Mouse (Mus musculus) c-Kit-positive CD71-negative TER-119-negative erythroid progenitor cells, embryonic 14.5 days (primary cell): Measurements from ENCODE around the gene Lrrc10b.
A peak's percentile ranks its signal among the peaks of the same experiment; 100 is the strongest.

Experiments used
- DNase-seq: peaks from one replicate; pipeline ENCODE4 v3.0.0-alpha.2; 2013; ENCODE audit warnings: low read depth

Gene Lrrc10b

DNA sequence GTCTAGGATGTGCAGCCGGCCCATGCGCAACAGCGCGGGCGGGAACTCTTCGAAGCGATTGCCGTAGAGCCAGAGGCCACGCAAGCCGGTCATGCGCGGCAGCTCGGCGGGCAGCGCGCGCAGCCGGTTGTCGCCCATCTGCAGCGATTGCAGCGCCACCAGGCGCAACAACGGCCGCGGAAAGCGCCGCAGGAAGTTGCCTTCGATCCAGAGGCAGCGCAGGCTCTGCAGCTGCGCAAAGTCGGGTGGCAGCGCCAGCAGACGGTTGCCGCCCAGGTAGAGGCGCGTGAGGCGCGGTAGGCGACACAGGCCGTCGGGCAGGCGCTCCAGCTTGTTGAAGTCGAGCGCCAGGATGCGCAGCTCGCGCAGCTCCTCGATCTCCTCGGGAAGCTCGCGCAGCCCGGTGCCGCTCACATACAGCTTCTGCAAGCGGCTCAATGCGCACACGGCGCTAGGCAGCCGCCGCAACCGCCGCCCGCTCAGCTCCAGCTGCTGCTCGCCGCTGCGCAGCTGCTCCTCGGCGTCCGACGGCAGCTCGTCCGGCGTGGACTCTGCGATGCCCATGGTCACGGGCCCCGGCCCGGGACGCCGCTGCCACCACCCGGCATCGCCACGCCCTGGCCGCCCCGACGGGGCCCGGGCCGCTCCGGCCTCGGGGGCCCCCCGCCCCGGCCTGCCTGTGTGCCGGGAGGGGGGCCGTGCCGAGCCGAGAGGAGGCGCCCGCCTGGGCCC lies at the start of gene Lrrc10b:
Lrrc10b (minus strand) TSS at position 722 of the 732 bp plus-strand sequence.
- no peak for DNase-seq

GRCm38 (mm10) chr19:10502571-10502970 lies 45.3 kb upstream of the Lrrc10b start:
- no peak for DNase-seq

DNA sequence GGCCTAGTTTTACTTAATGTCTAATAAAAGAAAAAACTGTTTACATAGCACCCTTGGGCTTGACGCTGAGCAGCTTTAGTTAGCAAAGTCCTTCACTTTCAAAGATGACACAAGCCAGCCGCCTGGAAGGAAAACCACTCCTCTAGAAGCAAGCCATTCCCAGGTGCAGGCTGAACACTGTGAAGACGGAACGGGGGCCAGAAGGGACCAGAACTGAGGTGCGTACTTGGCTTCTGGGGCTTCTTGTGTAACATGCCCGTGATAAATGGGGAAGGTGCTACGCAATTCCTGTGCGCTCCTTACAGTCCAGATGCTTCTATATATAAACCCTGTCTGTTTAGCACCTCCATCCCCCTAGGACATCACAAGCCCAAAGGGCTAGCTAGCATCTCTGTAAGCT lies 43.3 kb upstream of the Lrrc10b start:
- DNase-seq, result no peak

DNA sequence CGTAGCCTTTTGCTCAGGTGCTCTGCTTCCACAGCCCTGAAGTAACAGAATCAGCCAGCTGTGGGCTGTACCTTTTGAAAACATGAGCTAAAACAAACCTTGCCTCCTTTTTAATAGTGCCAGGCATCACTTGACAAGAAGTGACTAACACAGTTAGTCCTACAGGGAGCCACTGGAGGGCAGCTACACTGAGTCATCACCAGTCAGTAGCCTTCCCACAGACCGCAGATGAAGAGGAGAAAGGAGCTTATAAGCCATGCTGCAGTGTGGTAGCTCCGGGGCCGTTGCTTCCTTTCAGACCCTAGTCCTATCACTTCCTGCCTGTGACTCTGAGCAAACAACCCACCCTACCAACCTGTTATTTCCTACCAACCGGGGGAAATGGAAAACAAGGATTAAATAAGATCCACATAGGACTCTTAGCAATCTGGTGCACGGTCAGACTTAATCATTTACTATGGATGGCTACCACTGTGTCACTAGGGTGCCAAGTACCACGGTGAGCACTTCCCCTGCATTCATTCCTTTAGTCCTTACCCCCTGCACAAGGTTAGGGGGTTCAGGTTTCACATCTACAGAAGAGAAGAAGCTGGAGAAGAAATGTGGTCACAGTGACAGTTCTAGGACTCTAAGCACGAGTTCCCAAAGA lies 40.4 kb upstream of the Lrrc10b start:
- peak; percentile 34 for DNase-seq

DNA sequence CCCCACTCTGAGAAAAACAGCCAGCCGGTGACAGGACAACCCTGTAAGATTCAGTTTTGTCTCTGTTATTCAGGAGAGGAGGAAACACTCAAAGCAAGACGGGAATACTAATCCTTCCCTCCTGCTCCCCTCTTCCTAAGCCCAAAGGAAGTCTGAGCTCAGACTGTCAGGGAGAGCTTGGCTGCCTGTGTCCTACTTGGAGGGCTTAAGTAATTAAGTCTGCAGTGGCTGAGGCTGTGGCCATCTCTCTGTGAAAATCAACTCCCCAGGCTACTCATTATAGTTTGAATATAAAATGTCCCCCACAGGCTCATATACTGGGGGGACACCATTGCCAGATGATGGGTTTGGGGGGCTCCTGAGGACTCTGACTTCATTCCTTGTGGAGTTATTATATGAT lies 39.7 kb upstream of the Lrrc10b start:
- no peak for DNase-seq

DNA sequence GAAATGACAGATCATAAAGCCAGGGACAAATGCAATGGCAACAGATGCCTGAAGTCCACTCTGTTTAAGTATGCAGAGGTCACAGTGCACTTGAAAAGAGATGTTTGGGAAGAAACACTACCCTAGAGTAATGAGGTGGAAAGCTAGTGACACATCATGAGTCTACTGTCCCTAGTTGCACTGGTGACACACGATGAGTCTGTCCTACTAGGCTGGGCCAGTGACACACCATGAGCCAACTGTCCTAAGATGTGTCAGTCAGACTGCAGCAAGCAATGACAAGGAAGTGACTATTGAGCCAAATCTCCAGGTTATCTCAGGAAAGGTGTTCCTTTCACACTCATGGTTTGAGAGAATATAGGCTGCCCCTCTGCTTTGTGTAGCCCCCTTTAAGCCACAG lies 38.4 kb upstream of the Lrrc10b start:
- DNase-seq, result no peak

GRCm38 (mm10) chr19:10486264-10486738 lies 29.0 kb upstream of the Lrrc10b start:
- DNase-seq, result peak; percentile 50

- DNase-seq, result no peak
These were observed 25.4 kb upstream of the Lrrc10b start, which contains the start of gene Ppp1r32 for GRCm38 (mm10) chr19:10482703-10483102. Ppp1r32 (minus strand) TSS chr19:10482928.

GRCm38 (mm10) chr19:10479541-10479940 lies 22.3 kb upstream of the Lrrc10b start:
- no peak for DNase-seq

- DNase-seq, result no peak
These were observed 16.5 kb upstream of the Lrrc10b start for GRCm38 (mm10) chr19:10473779-10474178.

DNA sequence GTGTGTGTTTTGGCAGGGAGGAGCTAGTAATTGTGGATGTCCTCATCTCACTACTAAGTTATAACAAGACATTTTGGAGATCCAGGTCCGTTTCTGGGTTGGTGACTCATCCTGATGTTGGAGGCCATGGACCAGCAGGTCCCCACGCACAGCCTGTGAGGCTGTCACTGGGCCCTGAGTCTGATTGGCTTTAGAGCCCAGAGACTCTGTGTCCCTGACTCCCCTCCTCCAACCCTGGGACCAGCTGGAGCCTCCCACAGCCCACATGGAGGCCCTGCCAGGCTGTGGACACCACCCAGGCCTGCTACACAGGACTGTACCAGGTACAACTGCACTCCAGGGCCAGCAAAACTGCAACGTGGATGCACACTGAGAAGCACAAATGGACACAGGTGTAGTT lies 15.7 kb upstream of the Lrrc10b start:
- DNase-seq, result no peak

DNA sequence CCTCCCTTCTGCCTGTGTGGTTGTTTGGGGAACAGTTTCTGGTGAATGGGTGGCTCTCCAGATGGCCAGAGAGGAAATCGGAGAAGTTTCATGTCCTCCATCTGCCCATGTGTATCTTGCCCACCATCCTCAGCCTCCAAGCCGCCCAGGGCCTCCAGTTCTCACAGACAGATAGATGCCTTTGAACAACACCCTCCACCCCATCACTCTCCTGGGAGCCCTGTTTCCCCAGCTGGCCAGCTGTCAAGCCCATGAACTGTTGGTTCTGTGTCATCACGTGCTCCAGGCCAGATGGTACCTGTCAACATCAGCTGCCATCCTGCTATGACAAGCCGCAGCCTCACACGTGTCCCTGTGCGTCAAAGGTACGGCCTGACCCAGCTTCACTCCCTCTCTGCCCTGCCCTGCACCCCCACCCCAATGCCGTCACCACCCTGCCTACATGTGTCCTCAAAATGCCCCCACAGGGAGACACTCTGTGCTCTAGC lies 11.9 kb upstream of the Lrrc10b start:
- no peak for DNase-seq

DNA sequence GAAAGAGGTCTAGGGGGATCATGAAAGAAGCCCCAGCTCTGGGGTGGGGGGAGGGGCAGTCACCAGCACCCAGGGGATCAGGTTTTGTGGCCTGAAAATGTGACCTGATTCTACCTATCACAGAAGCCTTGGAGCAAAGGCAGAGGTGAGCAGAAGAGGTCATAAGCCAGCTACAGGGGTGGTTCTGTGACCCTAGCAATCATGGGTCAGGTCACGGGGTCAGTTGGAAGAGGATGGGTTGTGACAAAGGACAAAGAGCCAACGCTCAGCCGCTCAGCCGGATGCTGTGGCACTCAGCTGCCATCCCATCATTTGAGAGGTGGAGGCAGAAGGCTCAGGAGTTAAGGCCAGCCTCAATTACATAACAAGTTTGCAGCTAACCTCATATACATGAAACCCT lies 7.2 kb upstream of the Lrrc10b start:
- no peak for DNase-seq

DNA sequence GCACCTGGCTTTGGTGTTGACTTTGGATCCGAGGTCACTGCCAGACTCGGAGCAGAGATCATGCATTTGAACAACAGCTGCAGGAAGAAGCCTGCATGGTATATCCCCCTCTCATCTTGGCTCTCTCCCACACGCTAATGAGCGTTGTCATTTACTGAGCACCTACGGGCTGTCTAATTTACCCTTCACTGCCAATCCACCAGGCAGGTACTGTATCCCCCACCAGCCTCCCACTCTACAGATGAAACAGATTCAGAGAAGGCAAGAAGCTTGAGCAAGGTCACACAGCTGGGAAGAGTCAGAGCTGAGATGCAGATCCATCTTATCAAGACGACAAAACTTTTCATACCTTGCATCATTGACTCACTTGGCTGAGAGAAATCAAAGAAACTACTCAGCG lies 4.3 kb upstream of the Lrrc10b start:
- no peak for DNase-seq

GRCm38 (mm10) chr19:10459907-10460306 lies 2.6 kb upstream of the Lrrc10b start:
- no peak for DNase-seq

- no peak for DNase-seq
These were observed 823 bp upstream of the Lrrc10b start for GRCm38 (mm10) chr19:10458096-10458495.

GRCm38 (mm10) chr19:10457484-10457800 lies 169 bp upstream of the Lrrc10b start:
- DNase-seq, result no peak

GRCm38 (mm10) chr19:10455437-10455806 lies 1.9 kb downstream of the Lrrc10b start:
- DNase-seq, result no peak

DNA sequence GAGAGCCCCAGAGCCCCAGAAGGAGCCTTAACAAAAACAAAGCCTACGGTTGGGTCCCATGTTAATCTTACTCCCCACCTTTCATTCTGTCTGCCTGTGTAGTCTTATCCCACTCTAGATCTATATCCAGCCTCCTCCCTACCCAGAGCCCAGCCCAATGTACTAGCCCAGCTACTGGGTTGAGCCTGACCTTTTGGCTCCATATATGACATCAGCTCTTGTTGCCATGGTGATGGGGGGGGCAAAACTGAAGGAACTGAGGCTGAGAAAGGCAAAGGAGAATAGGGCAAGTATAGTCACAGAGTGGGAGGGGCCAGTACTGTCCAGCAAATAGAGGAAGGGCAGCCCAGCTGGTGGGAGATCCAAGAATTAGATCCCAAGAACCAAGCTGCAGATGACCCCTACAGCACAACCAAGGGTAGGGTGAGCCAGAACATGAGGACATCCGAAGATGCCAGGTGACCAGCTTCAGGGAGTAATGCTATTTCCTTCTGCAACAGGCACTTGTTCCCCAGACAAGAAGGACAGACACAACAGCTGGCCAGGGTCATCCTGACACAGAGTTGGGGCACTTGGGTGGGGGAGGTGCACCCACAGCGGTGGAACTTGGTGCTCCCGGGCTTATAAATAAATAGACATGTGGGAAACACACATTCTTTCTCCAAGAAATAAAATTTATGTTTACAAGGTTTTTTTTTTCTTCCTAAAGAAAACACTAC lies 2.4 kb downstream of the Lrrc10b start:
- no peak for DNase-seq

GRCm38 (mm10) chr19:10449708-10450107 lies 7.6 kb downstream of the Lrrc10b start:
- peak; percentile 70 for DNase-seq

GRCm38 (mm10) chr19:10449190-10449589 lies 8.1 kb downstream of the Lrrc10b start:
- DNase-seq, result no peak

DNA sequence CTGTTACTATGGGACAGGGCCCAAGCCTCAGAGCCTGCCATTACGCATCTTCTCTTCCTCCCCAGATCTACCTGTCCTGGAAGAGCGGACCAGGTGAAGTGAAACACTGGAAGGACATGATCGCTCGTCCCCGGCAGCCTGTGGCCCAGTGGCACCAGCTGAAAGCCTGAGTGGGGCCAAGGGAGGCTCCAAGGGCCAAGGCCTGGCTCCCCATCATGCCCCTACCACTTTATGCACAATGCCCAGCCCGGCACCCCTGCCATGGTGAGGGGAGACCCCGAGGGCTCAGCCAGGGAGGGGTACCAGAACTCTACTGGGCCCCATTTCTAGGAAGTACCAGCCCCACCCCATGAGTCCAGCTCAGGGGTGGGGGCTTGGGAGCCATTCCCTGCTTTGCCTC lies 9.0 kb downstream of the Lrrc10b start:
- no peak for DNase-seq
